Mouse (Mus musculus): ENCODE data around the gene Ajm1.
"Not testable (repeated sequence)": the region's sequence is repeated elsewhere in the genome, so short reads cannot be mapped to it uniquely, and the experiment has no call there.

The Ajm1 gene

GRCm38 (mm10) chr2:25566558-25566957 lies 15.0 kb downstream of the Ajm1 start:
- no peak for DNase-seq (ENCODE audit: low read depth, low spot score)

DNA sequence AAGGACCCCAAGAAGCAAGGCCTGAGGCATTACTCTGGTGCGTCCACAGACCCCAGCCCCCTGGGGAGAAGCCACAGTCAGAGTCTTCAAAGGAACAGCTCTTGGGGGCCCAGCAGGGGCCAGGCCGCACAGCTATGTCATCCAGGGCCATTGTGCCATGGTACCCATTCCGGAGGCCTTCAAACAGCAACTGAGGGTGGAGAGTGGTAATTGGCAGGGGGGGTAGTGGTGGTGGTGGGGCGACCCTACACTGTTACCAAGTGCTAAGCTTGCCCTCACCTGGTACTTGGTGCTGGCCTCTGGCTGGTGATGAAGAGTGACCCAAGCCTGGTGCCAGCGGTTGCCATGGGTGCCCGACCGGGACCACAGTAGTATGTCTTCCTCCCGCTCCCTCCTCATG lies 15.8 kb downstream of the Ajm1 start:
- DNase-seq (ENCODE audit: low read depth, low spot score), result no peak

- DNase-seq (ENCODE audit: low read depth, low spot score), result no peak
These were observed 19.6 kb downstream of the Ajm1 start for GRCm38 (mm10) chr2:25561946-25562345.

DNA sequence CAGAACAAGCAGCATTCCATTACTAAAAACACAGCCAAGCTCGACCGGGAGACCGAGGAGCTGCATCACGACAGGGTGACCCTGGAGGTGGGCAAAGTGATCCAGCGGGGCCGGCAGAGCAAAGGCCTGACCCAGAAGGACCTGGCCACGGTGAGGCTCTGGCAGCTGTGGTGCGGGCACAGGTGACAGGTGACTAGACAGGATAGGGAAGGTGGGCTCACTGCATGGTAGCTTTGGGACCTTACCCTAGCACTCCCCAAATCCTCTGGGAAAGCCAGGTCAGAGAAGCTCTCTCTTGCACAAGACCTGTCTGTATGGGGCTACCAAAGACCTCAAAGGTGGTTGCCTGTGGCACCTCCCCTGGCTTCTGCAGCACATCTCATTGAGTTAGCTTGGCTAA lies 21.0 kb downstream of the Ajm1 start:
- DNase-seq (ENCODE audit: low read depth, low spot score), result no peak

DNA sequence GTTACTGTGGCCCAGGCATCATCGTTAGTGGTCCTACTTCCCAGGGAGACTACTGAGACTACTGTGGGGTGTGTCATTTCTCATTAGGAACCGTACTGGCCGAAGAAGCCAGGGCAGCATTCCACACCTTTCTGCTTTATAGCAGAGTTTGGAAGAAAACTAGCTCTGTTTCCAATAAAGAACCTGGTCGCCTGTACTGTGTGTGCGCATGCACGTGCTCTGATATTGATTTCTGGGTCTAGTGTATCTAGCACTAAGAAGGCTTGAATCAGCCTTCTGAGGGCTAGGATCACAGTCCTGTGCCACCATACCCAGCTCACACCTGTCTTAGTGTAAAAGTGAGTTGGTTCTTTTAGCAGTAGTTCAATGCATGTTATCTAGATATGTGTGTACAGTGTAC lies 22.8 kb downstream of the Ajm1 start:
- DNase-seq (ENCODE audit: low read depth, low spot score), result no peak

DNA sequence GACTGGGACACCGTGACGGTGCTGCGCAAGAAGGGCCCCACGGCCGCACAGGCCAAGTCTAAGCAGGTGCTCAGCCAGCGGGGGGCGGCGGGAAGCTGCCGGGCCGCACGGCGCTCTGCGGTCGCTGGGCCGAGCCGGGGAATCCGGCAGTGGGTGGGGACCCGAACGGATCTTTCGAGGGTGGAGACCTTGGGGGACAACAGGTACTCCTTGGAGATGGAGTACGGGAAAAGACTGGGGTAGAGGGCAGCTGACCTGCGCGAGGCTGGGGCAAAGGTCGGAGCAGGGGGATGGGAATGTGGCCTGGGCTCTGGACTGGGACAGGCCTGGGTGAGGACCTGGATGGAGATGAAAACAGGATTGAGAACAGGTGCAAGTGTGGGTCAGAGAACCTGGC lies 23.6 kb downstream of the Ajm1 start:
- DNase-seq (ENCODE audit: low read depth, low spot score), result no peak

- peak; percentile 77 for DNase-seq (ENCODE audit: low read depth, low spot score)
These were observed 24.2 kb downstream of the Ajm1 start, which contains the start of gene Edf1 for GRCm38 (mm10) chr2:25557221-25557963. Edf1 (plus strand) TSS chr2:25557847.

- no peak for DNase-seq (ENCODE audit: low read depth, low spot score)
These were observed 25.3 kb downstream of the Ajm1 start for GRCm38 (mm10) chr2:25556296-25556695.

GRCm38 (mm10) chr2:25555479-25555878 lies 26.1 kb downstream of the Ajm1 start:
- not testable (repeated sequence) for DNase-seq (ENCODE audit: low read depth, low spot score)

DNA sequence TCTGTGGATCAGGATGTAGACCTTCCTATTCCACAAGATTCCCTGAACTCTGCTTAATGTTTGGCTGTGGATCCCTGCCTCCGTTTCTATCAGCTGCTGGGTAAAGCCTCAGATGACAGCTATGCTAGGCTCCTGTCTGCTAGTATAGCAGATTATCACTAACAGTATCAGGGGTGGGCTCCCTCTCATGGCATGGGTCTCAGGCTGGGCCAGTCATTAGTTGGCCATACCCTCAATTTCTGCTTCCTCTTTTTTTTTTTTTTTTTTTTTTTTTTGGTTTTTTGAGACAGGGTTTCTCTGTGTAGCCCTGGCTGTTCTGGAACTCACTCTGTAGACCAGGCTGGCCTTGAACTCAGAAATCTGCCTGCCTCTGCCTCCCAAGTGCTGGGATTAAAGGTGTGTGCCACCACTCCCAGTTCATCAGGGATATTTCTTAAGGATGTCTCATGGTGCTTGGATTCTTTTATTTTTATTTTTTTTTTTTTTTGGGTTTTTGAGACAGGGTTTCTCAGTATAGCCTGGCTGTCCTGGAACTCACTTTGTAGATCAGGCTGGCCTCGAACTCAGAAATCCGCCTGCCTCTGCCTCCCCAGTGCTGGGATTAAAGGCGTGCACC lies 28.3 kb downstream of the Ajm1 start:
- not testable (repeated sequence) for DNase-seq (ENCODE audit: low read depth, low spot score)

DNA sequence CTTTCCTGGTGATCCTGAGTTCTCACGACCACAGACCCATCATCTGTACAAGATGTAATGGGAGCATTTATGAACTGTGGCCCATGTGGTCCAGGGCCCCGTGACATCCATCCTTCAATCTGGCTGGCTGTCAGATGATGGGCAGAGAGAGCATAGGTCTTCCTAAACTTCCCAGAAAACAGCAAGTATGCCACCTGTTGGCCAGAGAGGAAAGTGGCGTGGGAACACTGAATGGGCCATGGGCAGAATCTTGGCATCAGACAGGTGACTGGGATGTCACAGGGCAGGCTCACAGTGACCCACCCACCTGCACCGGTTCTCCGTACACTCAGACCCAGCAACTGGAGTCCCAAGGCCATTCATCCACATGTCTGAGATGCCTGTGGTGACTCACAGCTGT lies 30.4 kb downstream of the Ajm1 start:
- DNase-seq (ENCODE audit: low read depth, low spot score), result peak; percentile 79

DNA sequence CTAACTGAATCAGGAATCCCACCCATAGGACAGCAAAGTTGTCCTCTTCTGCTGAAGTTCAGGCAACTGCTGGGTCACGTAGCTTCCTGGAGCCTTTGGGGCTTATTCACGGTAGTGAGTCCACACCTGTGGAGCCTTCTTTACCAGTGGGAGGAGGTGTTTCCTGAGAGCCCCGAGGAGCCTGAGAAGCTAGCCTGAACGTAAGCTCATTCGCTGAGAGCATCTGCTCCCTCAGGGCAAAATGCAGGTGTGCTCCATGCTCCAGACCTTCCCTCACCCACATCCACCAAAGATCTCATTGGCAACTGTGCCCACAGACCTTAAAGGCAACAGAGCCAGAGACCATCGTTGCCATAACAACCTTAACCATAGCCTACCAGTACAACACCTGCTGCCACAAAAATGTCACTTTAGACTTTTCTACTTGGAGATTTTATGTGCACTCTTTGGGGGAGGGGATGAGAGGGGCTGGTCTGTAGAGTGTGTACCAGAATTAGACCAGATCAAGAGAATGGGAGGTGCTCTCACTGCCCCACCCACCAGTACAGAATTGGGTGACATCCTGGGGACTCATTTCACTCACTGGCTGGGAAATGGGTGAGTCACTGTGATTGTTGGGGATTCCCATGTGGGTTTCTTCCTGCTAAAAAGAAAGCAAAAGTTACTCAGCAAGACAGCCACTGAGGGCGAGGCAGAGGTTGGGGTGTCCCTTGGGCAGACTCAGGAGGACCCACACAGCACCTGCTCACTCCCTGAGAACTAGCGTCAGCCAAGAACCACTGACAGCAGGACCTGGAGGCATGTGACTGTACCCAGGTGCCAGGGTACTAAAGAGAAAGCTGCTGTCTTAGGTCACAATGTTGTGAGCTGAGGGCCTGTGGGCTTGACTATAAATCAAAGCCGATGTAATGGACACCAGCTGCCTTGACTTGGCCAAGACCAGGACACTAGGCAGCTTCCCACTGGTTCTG lies 32.3 kb downstream of the Ajm1 start:
- DNase-seq (ENCODE audit: low read depth, low spot score), result peak; percentile 81

- DNase-seq (ENCODE audit: low read depth, low spot score), result peak; percentile 98
These were observed 34.6 kb downstream of the Ajm1 start, which contains the start of gene Traf2 for GRCm38 (mm10) chr2:25546811-25547491. Traf2 (minus strand) TSS chr2:25546940.

GRCm38 (mm10) chr2:25545996-25546810 lies 35.4 kb downstream of the Ajm1 start:
- DNase-seq (ENCODE audit: low read depth, low spot score), result no peak

GRCm38 (mm10) chr2:25541644-25542367 lies 39.8 kb downstream of the Ajm1 start:
- no peak for DNase-seq (ENCODE audit: low read depth, low spot score)

DNA sequence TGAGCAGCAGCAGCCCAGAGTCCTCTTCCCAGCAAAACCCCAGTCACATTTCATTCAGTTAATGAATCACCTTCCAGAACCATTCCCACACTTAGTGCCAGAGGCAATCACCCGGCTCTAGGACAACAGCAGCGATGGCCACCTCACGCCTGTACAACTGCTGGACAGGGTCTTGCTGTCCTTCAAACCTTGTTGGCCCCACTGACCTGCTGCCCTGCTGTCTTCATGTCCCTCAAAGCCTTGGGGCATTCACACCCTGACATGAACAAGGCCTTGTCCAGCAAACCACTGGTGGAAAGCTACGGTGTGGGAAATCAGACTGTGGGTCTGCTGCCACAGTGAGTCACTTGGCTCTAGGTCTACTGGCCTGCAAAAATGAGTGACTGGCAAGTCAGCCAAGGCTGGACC lies 41.0 kb downstream of the Ajm1 start:
- peak; percentile 79 for DNase-seq (ENCODE audit: low read depth, low spot score)

GRCm38 (mm10) chr2:25536531-25536930 lies 45.0 kb downstream of the Ajm1 start:
- no peak for DNase-seq (ENCODE audit: low read depth, low spot score)

- no peak for DNase-seq (ENCODE audit: low read depth, low spot score)
These were observed 46.7 kb downstream of the Ajm1 start for GRCm38 (mm10) chr2:25534866-25535182.

DNA sequence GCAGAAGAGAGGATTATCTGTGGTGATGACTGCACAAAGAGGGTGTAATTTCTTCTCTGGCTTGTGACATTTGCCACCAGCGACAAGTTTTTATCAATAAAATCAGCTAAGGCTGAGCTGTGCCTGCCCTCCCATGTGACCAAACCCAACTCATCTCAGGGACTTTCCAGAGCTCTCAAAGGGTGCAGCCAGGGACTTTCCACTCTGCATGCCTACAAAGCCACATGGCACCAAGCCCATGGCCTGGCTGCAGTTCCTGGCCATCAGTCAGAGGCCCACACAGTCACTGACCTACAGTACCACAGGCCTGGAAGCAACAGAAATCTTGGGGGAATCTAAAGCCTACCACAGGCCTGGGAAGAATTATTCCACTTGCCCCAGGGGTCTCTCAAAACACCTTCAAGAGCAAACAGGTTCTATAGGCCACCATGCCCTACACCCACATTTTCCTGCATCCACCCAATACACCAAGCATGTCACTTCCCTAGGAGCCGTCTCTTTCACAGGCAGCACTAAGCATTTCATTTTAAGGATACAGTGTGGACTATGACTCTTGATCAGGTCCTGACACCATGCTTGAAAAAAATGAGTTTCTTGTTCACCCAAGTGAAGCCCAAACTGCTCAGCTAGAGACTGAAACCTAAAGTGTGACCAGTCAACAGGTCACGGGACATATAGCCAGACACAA lies 47.2 kb downstream of the Ajm1 start:
- DNase-seq (ENCODE audit: low read depth, low spot score), result peak; percentile 99
